Mouse (Mus musculus) forebrain, embryonic 10.5 days (tissue): Measurements from ENCODE around the gene Syde2. TPM values are rescaled to one million over a fixed set of nuclear protein-coding genes. Genes with fewer than 3 reads are reported as not detected.
"Not testable (repeated sequence)": the region's sequence is repeated elsewhere in the genome, so short reads cannot be mapped to it uniquely, and the experiment has no call there.

Experiments used
- DNase-seq: peaks from one replicate; pipeline ENCODE4 v3.0.0-alpha.2; 2017; ENCODE audit warnings: low spot score; ENCODE audit errors: extremely low spot score
- H3K27ac ChIP-seq: fragments of 300-500 bp; sonication (generic); 2 replicates; pipeline ENCODE4 v1.5.1; 2016; ENCODE audit warnings: mild to moderate bottlenecking
- H3K27me3 ChIP-seq: fragments of 300-500 bp; sonication (generic); 2 replicates; pipeline ENCODE4 v1.6.1; 2016; ENCODE audit warnings: mild to moderate bottlenecking; ENCODE audit not compliant: poor library complexity, severe bottlenecking
- H3K36me3 ChIP-seq: fragments of 300-500 bp; sonication (generic); replicated peaks from 2 replicates; pipeline ENCODE4 v1.6.1; 2016; ENCODE audit warnings: mild to moderate bottlenecking, moderate library complexity
- H3K4me1 ChIP-seq: fragments of 300-500 bp; sonication (generic); 2 replicates; pipeline ENCODE4 v1.6.1; 2016
- H3K4me3 ChIP-seq: fragments of 300-500 bp; sonication (generic); 2 replicates; pipeline ENCODE4 v1.5.1; 2016; ENCODE audit warnings: mild to moderate bottlenecking, moderate library complexity
- H3K9me3 ChIP-seq: fragments of 300-500 bp; sonication (generic); 2 replicates; pipeline ENCODE4 v1.6.1; 2016; ENCODE audit warnings: mild to moderate bottlenecking, moderate library complexity
- whole genome bisulfite sequencing: fragments of 180-500 bp; shearing (Covaris S2); methylation state at CpG from one replicate; pipeline ENCODE4 v1.1.7; 2016; 5-methylcytosine and 5-hydroxymethylcytosine counted together
- polyA plus RNA-seq: library from polyadenylated mRNA; unstranded; fragments of >200 nt; fragmentation: Nextera tagmentation; extraction: Ambion mirVana; gene quantifications from 2 replicates; pipeline ENCODE4 v1.2.1, GENCODE M21; 2016

Gene Syde2
- polyA plus RNA-seq, 1 experiment from 2014 or later, result 1.2 TPM

DNA sequence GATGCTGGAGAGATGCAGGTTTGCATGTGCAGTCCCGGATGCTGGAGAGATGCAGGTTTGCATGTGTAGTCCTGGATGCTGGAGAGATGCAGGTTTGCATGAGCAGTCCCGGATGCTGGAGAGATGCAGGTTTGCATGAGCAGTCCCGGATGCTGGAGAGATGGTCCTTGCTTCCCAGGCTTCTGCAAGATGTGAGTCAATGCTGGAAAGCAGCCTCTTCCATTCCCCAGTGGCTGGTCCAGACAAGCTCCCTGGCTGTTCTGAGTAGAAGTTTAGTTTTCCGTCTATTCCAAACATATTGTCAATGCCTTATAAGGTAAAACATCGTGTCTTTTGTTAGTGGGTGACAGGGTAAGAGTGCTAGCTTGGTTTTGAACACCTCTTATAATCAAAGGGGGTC is 8.9 kb downstream of the Syde2 start:
- not testable (repeated sequence) for DNase-seq, H3K9me3 ChIP-seq, H3K4me1 ChIP-seq, H3K27me3 ChIP-seq, H3K27ac ChIP-seq, H3K4me3 ChIP-seq
- 87% methylated on average over 5 of the region's 5 CpGs for WGBS
- peaks cover 50% of the 10 kb centered on the region for H3K36me3 ChIP-seq

DNA sequence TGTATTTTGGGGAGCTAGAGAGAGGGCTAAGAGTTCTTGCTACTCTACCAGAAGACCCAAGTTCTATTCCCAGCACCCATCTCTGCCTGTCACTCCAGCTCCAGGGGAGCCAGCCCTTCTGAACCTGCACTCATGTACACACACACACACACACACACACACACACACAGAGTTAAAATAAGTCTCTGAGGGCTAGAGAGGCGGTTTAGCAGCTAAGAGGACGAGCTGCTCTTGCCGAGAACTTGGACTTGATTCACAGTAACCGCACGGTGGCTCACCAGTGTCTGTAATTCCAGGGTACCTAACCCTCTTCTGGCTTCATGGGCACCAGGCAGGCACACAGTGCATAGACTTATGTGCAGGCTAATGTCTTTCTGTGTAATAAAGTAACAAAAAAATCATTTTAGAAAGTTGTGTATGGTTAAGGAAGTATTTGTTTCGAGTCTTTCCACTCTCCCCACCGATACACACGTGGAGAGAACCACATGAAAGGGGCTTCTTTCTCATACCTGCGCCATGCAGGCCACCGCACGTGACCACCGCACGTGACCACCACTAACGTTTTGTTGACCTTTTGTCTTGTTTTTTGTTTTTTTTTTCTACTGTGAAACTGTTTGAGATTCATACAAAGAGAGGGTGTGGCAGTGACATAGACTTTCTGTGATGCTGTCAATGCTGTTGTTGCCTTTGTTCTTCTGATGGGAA is 16.8 kb downstream of the Syde2 start:
- H3K4me1 ChIP-seq, result no peaks in the 10 kb centered on the region
- DNase-seq, result no peak
- H3K9me3 ChIP-seq, result no peaks in the 10 kb centered on the region
- 96% methylated on average over 14 of the region's 14 CpGs for WGBS
- peaks cover 84% of the 10 kb centered on the region for H3K36me3 ChIP-seq
- H3K27me3 ChIP-seq, result no peaks in the 10 kb centered on the region
- no peak overlapping the region for H3K4me3 ChIP-seq
- H3K27ac ChIP-seq, result no peak overlapping the region

DNA sequence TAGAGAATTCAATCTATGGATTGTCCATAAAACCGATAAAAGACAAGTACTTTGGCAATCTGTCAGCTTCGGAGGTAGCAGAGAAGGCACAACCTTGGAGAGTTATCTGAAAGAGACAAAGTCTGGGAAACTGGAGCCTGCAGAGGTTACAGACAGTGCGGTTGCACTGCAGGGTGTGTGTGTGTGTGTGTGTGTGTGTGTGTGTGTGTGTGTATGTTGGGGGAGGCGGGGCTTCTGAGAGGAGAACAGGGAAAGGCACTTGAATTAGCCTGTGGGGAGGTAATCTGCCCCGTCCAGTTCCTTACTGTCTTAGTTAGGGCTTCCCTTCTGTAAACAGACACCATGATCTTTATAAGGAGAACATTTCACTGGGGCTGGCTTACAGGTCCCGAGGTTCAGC is 20.2 kb downstream of the Syde2 start:
- Histone ChIP-seq H3K4me1 (peaks cover 11% of the 10 kb centered on the region), H3K27ac (no peak overlapping the region), H3K4me3 (no peak overlapping the region), H3K27me3 (no peaks in the 10 kb centered on the region), H3K36me3 (peaks cover 65% of the 10 kb centered on the region), H3K9me3 (no peaks in the 10 kb centered on the region)
- no peak for DNase-seq
- 92% methylated on average over 6 of the region's 6 CpGs for WGBS

DNA sequence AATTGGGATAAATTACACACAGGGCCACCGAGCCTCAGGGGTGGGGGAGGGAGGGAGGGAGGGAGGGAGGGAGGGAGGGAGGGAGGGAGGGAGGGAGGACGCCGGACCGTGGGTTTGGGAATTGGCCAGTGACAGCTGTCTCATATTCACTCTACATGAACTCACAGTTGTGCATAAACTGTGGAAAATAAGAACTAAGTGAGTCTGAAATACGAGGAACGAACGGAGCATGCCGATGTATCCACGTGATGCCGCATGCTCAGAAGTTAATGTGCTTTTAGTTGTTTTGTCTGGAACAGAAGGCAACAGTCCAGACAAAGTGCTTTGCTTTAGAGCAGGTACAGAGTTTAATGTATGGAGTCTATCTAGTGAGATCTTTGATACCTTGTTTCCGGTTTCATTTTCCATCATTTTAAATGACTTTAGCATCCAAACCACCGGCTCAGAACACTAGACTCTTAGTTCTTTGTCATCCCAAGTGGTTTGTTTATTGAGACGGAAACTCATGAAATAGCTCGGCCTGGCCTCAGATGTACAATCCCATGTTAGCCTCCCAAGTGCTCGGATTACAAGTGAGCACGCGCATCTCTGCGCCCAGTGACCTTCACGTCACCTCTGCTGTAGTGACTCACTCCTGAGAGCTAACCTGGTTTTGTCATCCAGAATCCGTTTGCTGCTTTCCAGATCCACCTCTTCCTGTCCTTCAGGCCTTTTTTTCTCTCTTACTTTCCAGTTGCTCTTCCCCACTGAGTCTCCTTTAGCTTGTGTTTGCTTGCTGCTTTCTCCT is 22.4 kb downstream of the Syde2 start:
- DNase-seq, result no peak
- H3K27ac ChIP-seq, result no peak overlapping the region
- WGBS, result 77% methylated on average over 20 of the region's 20 CpGs

DNA sequence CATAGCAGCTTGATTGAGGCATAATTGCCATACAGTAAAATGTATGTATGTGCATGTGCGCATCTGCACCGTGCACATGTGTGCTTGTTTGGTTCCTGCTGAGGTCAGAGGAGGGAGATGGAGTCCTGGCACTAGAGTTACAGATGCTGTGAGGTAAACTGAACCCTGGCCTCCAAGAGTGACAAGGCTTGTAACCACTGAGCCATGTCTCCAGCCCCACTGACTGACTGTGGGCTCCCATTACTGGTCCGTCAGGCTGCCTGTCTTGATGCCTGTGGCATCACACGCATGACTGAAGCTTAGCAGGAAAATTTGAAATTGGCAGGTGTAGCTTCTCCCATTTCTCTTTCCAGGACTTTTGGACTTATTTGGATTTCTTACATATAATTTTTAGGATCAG is 23.1 kb downstream of the Syde2 start:
- Histone ChIP-seq H3K9me3 (no peaks in the 10 kb centered on the region), H3K36me3 (peaks cover 62% of the 10 kb centered on the region), H3K4me3 (no peak overlapping the region), H3K27ac (no peak overlapping the region), H3K4me1 (peaks cover 11% of the 10 kb centered on the region), H3K27me3 (no peaks in the 10 kb centered on the region)
- 85% methylated on average over 4 of the region's 4 CpGs for WGBS
- DNase-seq, result no peak

More for the DNA sequence above, 22.4 kb downstream of the Syde2 start:
- Histone ChIP-seq H3K36me3 (peaks cover 62% of the 10 kb centered on the region), H3K27me3 (no peaks in the 10 kb centered on the region), H3K4me3 (no peak overlapping the region), H3K4me1 (peaks cover 11% of the 10 kb centered on the region), H3K9me3 (no peaks in the 10 kb centered on the region)

DNA sequence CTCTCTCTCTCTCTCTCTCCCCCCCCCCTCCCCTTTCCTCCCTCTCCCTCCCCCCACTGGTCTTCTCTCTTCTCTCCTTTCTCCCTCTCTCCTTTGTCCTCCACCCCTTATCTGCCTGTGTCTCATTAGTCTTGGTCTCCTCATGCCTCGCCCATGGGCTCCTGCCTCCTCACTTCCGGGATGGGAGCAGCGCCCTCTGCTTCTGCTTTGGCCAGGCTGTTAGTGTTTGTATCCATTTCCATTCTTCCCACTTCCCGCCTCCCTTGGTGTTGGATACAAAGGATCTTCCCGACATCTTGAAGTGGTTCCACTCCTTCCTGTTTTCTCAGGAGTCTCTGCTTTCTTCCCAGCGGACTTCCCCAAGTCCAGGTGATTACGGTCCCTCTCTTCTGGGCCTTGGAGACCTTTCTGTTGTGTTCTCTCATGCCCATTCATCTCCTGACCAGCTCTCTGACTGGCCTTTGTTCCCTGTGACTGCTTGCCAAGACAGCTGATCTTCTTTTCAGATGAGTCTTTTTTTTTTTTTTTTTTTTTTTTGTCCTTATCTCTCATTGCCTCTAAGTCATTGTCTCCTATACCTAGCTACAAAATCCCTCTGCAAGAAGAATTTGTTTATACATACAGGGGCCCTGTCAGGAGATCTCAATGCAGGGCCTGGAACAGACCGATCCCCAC is 24.0 kb downstream of the Syde2 start:
- no peak overlapping the region for H3K4me3 ChIP-seq
- peaks cover 11% of the 10 kb centered on the region for H3K4me1 ChIP-seq
- peaks cover 68% of the 10 kb centered on the region for H3K36me3 ChIP-seq
- no peak overlapping the region for H3K27ac ChIP-seq
- H3K27me3 ChIP-seq, result no peaks in the 10 kb centered on the region
- DNase-seq, result no peak
- 74% methylated on average over 8 of the region's 8 CpGs for WGBS
- H3K9me3 ChIP-seq, result no peaks in the 10 kb centered on the region

DNA sequence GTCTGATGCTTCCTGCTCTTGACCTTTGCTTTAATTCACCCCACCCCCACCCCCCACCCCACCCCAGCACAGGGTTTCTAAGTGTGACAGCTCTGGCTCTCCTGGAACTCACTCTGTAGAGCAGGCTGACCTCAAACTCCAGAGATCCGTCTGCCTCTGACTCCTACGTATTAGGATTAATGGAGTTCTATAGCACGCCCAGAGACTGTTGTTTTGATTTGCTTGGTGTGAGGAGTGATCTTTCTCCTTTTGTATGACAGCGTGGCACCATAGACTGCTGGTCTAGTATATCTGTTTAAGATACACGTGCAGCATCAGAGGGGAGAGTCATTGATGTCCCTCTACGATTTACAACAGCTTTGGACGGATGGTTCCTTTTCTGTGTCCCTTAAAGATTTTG is 25.8 kb downstream of the Syde2 start:
- no peak overlapping the region for H3K4me3 ChIP-seq
- H3K27ac ChIP-seq, result no peak overlapping the region
- peaks cover 18% of the 10 kb centered on the region for H3K4me1 ChIP-seq
- 93% methylated on average over 7 of the region's 7 CpGs for WGBS
- no peaks in the 10 kb centered on the region for H3K9me3 ChIP-seq
- H3K36me3 ChIP-seq, result peaks cover 59% of the 10 kb centered on the region
- DNase-seq, result no peak
- no peaks in the 10 kb centered on the region for H3K27me3 ChIP-seq

DNA sequence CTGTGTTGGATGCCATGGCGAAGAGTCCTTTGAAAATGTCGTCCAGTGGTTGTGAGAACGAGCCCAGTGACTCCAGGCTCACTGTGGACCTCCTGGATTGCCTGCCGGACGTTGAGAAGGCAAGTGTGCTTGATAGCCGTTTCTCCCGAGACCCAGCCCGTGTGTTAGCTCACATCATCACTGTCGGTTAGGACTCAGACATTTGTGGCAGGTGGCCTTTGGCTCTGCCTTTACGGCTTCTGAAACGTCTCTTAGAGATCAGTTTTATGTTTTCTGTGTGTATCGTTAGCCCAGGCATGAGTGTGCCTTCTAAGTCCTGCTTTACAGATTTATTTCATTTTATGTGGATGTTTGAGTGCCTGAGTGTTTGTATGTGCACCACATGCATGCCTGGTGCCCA is 26.7 kb downstream of the Syde2 start:
- no peak overlapping the region for H3K4me3 ChIP-seq
- no peaks in the 10 kb centered on the region for H3K9me3 ChIP-seq
- peaks cover 54% of the 10 kb centered on the region for H3K36me3 ChIP-seq
- peaks cover 18% of the 10 kb centered on the region for H3K4me1 ChIP-seq
- no peak overlapping the region for H3K27ac ChIP-seq
- no peak for DNase-seq
- H3K27me3 ChIP-seq, result no peaks in the 10 kb centered on the region
- WGBS, result 93% methylated on average over 12 of the region's 12 CpGs

DNA sequence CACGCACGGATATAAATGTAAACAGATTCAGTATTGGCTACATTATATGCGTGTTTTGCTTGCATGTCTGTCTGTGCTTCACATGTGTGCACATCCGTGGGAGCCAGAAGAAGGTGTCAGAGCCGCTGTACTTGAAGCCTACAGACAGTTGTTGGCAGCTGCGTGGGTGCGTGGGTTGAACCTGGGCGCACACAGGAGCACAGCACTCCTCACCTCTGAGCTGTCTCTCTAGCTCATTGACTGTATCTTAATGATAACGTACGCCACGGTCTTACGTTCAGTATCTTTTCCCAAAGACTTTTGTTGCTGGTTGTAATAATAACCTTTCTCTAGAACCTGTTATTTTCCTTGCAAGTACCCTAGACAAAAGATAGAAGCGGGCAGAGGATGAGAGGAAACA is 29.3 kb downstream of the Syde2 start:
- peaks cover 62% of the 10 kb centered on the region for H3K36me3 ChIP-seq
- H3K27ac ChIP-seq, result no peak overlapping the region
- no peak overlapping the region for H3K4me3 ChIP-seq
- peaks cover 7% of the 10 kb centered on the region for H3K4me1 ChIP-seq
- H3K9me3 ChIP-seq, result no peaks in the 10 kb centered on the region
- 95% methylated on average over 13 of the region's 13 CpGs for WGBS
- H3K27me3 ChIP-seq, result no peaks in the 10 kb centered on the region
- DNase-seq, result no peak

DNA sequence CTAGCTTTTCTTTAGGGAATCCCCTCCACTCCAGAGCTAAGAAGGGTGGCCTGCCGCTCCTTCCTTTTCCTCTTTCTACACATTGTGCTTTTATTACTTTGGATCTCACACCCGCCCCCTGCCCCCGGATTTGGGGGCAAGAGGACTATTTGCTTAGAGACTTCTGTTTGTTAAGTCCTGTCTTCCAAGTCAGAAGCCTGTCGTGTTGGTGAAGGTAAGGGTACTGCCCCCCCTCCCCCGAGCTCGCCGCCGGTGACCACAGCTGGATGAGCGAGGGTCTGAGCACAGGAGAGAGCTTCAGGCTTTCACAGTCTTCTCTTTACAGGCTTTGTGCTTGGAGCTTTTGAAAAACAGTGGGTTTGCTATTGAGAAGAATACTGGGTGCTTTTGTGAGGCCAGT is 29.9 kb downstream of the Syde2 start:
- 76% methylated on average over 9 of the region's 9 CpGs for WGBS
- H3K27ac ChIP-seq, result no peak overlapping the region
- H3K4me3 ChIP-seq, result no peak overlapping the region
- no peak for DNase-seq
- no peaks in the 10 kb centered on the region for H3K27me3 ChIP-seq
- H3K4me1 ChIP-seq, result peaks cover 7% of the 10 kb centered on the region
- no peaks in the 10 kb centered on the region for H3K9me3 ChIP-seq
- peaks cover 62% of the 10 kb centered on the region for H3K36me3 ChIP-seq

DNA sequence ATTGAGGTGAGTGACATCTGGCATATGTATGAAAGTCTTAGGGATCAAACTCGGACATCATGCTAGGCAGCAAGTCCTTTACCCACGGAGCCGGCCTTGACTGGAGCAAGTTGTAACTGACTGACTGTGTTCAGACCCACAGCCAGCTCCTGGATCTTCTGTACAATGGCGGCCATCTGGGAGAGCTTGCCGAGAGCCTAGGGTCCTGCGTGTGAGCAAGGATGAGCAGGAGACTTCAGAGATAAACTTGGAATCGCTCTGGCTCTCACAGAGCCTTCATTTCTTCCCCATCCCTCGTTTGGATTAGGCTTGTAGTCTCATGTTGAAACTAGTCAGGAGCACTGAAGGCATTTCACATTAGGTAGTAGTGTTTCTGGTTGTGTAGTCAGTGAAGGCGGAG is 34.6 kb downstream of the Syde2 start:
- WGBS, result 91% methylated on average over 9 of the region's 9 CpGs
- no peak for DNase-seq
- H3K36me3 ChIP-seq, result peaks cover 40% of the 10 kb centered on the region
- H3K27ac ChIP-seq, result no peak overlapping the region
- H3K4me1 ChIP-seq, result peaks cover 12% of the 10 kb centered on the region
- H3K4me3 ChIP-seq, result no peak overlapping the region
- H3K9me3 ChIP-seq, result no peaks in the 10 kb centered on the region
- H3K27me3 ChIP-seq, result no peaks in the 10 kb centered on the region

DNA sequence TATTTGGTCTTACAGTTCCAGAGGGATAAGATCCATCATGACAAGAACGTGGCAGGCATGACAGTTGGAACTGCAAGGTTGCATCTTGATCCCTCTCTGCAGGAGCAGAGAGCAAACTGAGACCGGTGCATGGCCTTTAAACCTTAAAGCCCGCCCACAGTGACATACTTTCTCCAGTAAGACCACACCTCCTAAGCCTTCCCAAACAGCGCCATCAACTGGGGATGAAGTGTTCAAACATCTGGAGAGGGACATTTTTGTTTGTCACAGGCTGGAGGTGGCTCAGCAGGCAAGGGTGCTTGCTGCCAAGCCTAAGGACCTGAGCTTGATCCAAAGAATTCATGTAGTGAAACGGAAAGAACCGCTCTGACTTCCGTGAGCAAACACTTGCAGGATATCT is 37.1 kb downstream of the Syde2 start:
- Histone ChIP-seq H3K4me3 (no peak overlapping the region), H3K36me3 (peaks cover 31% of the 10 kb centered on the region), H3K4me1 (peaks cover 11% of the 10 kb centered on the region), H3K9me3 (no peaks in the 10 kb centered on the region), H3K27ac (no peak overlapping the region), H3K27me3 (peaks cover 4% of the 10 kb centered on the region; the same call in 1 of the 2 replicates)
- WGBS, result 89% methylated on average over 7 of the region's 7 CpGs
- DNase-seq, result no peak

DNA sequence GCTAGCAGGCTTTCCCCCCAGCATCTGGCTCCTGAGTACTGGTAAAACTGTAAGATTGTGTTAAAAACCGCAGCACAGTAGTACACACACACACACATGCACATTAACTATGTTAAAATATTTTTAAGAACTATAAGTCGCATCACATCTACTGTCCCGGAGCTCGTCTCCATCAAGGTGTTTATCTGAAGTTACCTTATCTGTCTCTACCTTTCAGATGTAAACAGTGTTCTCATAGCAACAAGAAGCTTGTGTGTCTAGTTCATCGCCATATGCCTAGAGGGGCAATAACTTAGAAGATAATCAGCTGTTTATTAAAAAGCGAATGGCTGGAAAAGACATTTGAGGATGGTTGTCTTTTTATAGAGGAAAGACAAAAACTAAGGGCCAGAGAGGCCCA is 37.8 kb downstream of the Syde2 start:
- peaks cover 17% of the 10 kb centered on the region for H3K4me1 ChIP-seq
- no peak for DNase-seq
- WGBS, result 97% methylated on average over 6 of the region's 6 CpGs
- peaks cover 28% of the 10 kb centered on the region for H3K36me3 ChIP-seq
- H3K9me3 ChIP-seq, result no peaks in the 10 kb centered on the region
- peaks cover 4% of the 10 kb centered on the region; the same call in 1 of the 2 replicates for H3K27me3 ChIP-seq
- no peak overlapping the region for H3K27ac ChIP-seq
- H3K4me3 ChIP-seq, result no peak overlapping the region
